Mouse (Mus musculus) liver, embryonic 14.5 days (tissue): ENCODE measurements at regions not wholly inside any gene's neighbourhood (a gene's known extent, or its start where the extent isn't known, plus 50 kb on each side); places are given as distances from the start of the nearest gene placed in this dataset.

Experiments
- CTCF ChIP-seq: IDR thresholded peaks from 2 replicates; pipeline ENCODE4 v1.5.1; 2016; ENCODE audit warnings: antibody characterized with exemption, low read depth, control low read depth
- EP300 ChIP-seq: IDR thresholded peaks from 2 replicates; pipeline ENCODE4 v1.6.1; 2016; ENCODE audit warnings: antibody characterized with exemption, low read depth

DNA sequence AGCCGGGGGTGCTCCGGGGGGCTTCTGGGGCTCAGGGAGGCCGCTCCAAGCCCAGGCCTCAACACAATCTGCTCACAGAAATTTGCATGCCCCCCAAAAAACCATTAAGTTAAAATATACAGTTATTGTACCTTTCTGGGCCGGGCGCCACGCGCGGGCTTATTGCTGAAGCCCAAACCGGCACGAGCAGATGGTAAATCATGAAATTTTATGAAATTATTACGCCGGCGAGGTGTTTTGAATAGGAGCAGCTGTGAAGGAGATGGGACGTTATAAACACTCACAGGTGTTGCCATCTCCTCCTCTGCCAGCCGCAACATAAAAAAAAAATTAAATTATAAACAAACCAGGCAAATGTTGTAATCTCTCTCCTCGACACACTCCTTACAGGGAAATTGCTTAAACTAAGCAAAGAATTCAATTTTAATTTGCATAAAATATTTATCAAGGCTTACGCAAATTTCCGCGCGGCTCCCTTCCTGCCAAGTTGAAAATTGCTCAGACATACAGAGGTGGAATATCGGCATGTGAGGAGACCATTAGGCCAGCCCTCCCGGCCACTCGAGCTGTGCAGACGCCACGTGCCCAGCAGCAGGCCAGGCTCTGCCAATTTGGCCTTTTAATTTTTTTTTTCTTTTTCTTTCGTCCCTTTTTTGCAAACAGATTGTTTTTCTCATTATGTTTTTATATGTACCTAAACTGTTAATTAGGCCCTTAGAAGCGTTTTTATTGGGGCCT, 220.0 kb upstream of the Mvb12b start:
- no peak for TF ChIP-seq CTCF
- TF ChIP-seq EP300: no peak
